Mouse (Mus musculus): ENCODE results near the gene Dpp6.

DNA sequence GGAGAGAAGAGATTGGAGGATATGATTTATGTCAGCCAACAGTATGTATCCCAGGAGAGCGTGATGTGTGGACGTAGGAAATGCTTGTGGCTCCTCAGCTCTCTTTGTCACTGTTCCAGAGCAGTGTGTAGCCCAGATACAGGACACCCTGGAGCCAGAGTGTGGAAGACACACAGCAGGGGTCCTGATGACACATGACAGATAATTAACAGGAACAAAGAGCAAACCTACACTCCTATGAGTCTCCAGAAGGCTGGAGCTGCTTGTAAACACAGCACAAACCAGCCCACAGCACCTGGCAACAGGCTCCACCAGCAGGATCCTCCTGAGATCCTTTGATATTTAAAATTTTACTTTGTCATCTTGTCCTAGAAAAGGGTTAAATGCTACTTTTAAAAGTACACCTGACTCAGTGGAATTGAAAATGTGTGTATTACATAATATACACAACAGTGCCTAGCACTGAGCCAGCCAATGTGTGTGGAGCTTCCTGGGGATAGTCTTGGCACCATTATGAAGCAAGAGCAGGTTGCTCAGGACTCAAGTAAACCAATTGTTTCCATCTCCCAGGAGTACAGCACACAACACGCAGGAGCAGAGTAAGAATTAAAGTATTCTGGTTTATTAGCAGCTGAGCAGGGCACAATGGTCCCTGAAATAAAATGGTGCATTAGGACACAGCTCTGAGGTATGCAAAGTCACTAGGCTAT, 115.6 kb downstream of the Dpp6 start:
- TF ChIP-seq POLR2A (IDR thresholded peaks at IDR 0.05; ENCODE audit: extremely low read depth, insufficient read depth, low read length) = no peak
- TF ChIP-seq CTCF (IDR thresholded peaks at IDR 0.05; ENCODE audit: extremely low read depth, insufficient read depth, low read length) = no peak

All from cortical plate, adult 2 months (tissue).